Mouse (Mus musculus) embryo, embryonic 10.5 days (tissue): Measurements from ENCODE around the gene Sorl1.
A peak's percentile ranks its signal among the peaks of the same experiment; 100 is the strongest.

Experiments
- DNase-seq: peaks from one replicate; pipeline ENCODE4 v3.0.0-alpha.2; 2015; ENCODE audit warnings: low spot score

Sorl1 gene

GRCm38 (mm10) chr9:42008501-42008900 is 115.6 kb downstream of the Sorl1 start:
- DNase-seq, result no peak

DNA sequence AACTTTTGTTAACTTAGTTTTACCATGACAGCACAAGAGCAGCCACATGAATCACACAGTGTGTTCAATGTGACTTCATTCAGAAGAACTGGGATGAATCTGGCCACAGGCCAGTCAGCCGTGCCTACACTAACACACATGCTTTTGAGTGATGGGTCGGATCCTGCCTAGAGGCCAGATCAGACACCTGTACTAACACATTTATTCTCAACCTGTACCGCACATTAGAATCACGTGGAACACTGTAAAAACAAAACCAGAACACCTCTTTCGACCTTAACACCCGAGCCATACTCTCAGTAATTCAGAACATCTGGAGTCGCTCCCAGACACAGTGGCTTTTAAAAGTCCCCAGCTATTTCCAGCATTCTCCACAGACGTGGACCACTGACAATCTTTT is 119.0 kb downstream of the Sorl1 start:
- peak; percentile 66 for DNase-seq

DNA sequence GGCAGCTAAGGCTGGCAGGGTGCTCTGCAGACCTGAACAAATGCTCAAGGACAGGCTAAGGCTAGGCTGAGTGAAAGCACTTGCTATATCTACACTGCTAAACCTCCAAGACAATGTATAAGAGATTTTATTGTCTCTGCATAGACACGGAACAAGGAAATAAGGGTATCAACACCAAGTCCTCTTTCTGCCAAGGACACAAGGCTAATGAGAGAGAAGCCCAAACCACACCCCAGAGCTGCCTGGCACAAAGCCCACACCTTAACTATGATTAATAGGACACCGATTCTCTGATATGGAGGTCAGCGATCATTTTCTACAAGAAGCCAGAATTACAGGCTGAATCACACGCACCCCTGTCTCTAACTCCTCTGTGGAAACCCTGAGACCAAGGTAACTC is 120.0 kb downstream of the Sorl1 start:
- DNase-seq, result no peak

DNA sequence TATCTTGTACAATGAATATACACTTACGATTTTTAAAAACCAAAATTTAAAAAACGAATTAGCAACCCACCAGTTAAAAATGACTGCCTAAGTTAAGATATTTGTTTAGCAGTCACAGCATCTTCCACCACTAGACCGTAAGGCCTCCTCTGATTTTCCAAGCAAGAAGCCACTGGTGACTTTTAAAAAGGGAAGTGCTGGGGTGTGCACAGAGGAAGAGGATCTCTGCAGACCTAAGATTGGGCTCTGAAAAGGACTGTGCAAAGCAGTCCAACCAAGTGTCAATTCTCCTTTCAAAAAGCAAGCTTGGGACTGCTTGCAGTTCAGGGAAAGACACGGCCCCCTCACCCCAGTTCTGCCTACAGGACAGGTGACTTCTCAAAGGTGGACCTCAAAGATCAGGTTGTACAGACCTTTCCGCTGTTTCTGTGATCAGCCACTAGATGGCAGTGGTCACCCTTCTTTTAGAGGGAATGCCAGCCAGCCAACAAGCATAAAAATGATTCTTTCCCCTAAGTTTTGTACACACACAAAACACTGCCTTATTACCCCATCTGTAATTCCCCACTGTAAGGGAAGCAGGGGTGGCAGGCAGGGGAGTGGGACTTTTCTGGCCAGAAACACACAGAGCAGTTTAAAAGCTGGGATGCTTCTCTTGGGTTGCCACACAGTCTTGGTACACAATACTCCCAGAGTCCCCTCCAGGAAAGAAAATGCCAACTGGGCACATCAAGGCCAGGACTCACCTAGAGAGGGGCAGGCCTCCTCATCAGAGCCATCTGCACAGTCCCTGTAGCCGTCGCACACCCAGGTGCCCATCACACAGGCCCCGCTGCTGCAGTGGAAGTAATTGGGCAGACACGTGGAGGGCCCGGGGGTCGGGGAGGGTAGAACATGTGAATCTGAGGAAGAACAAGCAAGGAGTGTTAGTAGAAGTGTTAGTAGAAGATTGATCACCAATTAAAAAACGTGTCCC is 124.3 kb downstream of the Sorl1 start:
- peak; percentile 81 for DNase-seq

DNA sequence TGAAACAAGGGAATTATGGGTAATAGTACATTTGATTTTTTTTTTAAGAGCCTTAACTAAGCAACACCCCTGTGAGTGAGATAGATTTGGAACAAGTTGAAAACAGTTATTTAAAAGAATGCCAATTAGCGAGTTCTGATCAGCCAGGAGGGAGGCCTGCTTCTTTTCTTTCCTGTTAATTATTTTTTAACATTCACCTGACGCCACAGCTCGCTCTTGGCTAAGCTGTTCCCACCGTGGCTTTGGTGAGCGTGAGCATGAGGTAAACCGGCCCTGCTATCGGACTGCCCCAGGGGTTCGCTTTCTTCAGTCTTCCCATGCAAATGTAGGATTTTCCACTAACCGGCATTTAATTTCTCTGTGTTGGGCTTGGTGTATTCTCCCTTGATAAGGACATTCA is 128.8 kb downstream of the Sorl1 start:
- no peak for DNase-seq

- DNase-seq, result no peak
Measured at GRCm38 (mm10) chr9:41993821-41994220, 130.3 kb downstream of the Sorl1 start.

- no peak for DNase-seq
Measured at GRCm38 (mm10) chr9:41992841-41993240, 131.3 kb downstream of the Sorl1 start.

- peak; percentile 12 for DNase-seq
Measured at GRCm38 (mm10) chr9:41985636-41986035, 138.5 kb downstream of the Sorl1 start.

DNA sequence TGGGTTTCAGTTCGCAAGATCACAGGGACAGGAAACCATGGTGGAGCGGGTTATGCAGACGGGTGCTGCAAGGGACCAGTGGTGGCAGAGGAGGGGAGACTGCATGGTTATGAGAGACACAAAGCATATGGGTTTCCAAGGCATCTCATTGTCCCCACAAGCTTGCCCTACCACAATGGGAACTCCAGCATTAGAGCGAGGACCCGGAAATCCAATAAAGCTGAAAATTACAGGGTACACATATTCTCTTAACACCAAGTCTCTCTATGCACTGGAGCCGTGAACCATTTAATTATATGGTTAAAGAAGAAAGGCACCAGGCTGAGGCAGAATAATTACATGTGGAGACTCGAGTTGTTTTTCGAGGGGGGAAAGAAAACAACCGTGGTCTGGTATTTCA is 139.0 kb downstream of the Sorl1 start:
- DNase-seq, result no peak

- DNase-seq, result no peak
Measured at GRCm38 (mm10) chr9:41984306-41984705, 139.8 kb downstream of the Sorl1 start.

GRCm38 (mm10) chr9:41983286-41983685 is 140.8 kb downstream of the Sorl1 start:
- DNase-seq, result no peak

GRCm38 (mm10) chr9:41982760-41983159 is 141.3 kb downstream of the Sorl1 start:
- DNase-seq, result no peak

DNA sequence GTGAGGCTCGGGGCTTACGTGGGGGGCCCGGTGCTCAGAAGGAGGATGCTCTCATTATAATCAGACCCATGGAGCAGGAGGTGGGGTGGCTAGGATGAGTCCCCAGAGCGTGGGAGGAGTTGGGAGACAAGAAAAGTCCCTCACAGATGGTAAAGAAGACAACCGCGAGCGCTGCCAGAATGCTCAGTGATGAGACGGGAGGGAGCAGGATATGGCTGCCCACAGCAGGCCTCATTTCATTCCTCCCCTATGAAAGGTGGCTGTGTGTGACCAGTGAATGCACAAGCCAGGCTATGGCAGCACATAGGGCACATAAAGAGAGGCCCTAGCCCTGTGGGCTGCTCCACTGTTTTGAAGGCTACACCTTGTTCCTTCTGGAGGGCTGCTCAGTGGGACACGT is 142.1 kb downstream of the Sorl1 start:
- no peak for DNase-seq

DNA sequence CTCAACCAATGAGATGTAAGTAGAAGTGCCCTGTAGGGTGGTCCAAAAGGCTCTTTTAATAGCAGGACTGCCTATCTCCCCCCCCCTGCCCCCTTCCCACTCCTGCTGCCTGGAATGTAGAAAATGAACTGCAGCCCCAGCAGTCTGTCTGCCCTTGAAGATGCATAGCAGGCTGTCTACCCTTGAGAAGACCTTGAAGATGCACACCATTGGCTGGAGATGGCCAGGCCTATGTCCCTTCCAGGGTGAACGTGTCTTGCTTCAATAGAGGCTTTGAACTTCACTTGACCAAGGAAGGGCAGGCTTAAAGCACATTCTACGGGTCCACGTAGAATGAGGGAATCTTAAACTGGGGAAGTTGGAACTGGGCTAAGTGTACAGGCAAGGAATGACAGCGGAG is 142.8 kb downstream of the Sorl1 start:
- no peak for DNase-seq

GRCm38 (mm10) chr9:41980796-41981195 is 143.3 kb downstream of the Sorl1 start:
- DNase-seq, result no peak

DNA sequence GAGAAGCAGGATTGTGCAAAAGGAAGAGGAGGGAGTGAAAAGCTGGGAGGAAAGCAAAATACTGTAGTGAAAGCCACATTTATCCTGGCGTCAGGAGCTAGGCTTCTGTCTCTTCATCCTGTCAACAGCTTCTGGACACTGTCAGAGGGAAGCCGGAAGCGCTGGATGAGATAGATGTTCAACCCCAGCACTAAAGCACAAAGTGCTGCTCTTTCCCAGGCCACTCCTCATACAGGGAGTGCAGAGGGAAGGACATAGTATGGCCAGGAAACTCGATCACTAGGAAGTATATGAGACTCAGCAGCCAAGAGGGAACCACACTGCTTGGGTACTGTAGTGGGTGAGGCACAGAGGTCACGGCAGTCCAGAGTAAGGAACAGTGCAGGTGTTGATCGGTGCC is 145.7 kb downstream of the Sorl1 start:
- no peak for DNase-seq

DNA sequence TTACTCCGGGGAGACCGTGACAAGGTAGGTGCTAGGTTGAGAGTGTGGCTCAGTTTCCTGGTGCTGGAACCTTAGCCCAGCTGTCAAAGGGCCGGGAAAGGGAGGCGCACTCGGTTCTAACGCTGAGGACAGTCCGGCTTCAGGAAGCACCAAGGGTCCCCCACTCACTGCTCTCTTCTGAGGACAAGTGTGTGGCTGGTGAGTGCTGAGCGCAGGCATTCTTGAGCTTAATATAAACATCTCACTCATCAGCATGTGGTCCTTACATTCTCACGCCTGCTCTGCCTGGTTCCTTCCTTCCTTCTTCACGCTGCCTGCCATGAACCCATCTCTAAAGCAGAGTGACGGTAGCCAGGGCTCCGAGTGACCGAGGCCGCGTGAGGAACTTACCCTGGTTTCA is 148.1 kb downstream of the Sorl1 start:
- no peak for DNase-seq

- DNase-seq, result no peak
Measured at GRCm38 (mm10) chr9:41974661-41975060, 149.4 kb downstream of the Sorl1 start.

DNA sequence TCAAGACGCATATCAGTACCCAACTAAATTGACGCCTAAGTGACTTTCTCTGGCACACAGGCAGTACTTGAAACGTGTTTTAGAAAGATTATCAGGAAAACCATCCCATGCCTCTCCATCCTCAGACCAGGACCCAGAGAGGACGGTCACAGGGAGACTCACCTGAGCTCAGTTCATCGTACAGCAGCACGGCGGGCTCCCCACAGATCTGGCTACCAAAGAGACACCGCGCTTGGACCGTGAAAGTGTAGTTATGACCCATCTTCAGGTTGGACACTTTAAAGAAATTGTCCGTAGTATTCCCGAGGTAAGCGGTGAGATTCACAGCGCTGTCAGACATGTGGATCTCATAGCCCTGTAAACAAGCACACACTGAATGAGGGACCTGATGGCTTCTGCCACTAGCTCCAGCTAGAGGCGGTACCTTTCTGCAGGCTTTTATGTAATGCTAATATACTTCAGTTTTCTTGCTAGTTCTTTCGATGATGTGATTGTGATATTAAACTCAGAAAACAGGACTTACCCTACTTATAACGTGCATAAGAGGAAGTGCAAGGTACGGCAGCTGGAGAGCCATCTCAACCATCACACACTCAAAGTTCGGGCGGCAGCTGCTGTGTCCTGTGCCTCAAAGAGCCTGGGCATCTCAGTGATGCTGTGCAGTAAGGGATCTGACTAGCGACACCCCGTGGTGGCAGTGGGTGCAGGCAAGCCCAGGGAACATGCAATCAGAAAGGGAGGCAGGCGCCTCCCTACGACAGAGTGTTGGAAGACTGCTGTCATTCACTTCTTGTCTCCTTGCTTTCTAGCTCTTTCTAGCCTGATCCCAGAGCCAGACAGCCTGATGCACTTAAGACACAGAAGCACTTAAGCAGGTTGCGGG is 150.1 kb downstream of the Sorl1 start:
- DNase-seq, result peak; percentile 83

DNA sequence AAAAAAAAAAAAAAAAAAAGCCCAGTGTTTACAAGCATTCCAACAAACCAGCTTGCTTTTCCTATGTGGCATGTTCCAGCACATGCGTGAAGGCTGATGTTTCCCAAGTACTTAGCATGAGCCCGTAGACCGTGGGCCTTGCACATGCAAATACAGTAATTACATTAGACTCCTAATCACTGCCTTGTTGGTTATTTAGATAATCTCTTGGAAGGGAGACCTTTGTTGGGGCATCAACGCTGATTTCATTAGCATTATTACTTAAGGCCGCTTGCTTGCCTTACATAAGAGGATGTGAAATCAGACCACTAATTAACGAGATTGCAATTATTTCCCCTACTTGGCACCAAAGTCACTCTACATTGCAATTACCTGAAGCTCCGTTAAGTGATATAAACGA is 154.1 kb downstream of the Sorl1 start:
- no peak for DNase-seq

- DNase-seq, result no peak
Measured at GRCm38 (mm10) chr9:41968673-41969460, 155.2 kb downstream of the Sorl1 start.

DNA sequence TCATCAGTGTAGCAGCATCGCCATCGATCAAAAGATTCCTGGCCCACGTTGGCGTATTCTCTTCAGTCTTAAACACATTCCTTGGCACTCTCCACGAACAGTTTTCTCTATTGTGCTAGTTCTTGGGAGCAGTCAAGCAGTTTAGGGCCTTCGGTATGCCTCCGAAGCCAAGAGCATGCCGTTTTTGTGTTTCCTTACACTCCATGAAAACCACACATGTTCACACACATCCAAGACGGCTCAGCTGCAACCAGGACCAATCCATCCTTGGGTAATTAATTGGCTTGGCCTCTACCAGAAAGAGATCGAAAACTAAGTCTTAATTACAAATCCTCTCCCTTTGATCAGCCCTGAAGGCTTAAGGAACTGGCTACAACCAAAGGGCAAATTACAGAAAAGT is 162.8 kb downstream of the Sorl1 start:
- DNase-seq, result no peak
